Mouse (Mus musculus) hematopoietic stem cell, adult 5-6 weeks (primary cell): ENCODE data around the gene Gzmb. TPM values are rescaled to one million over a fixed set of nuclear protein-coding genes. Genes with fewer than 3 reads are reported as not detected.

Experiments used
- ATAC-seq, 2 experiments: fragments of 125-278 bp in 1 of 2; replicated peaks in 1 of 2; 2 replicates each; pipeline ENCODE4 v1.8.0; 2016 to 2017; ENCODE audit warnings: inconsistent platforms in 2 of 2, mild to moderate bottlenecking in 2 of 2, moderate number of reproducible peaks in 2 of 2, low read depth in 1 of 2, moderate TSS enrichment in 1 of 2; ENCODE audit not compliant: low FRiP score in 2 of 2, poor library complexity in 2 of 2, severe bottlenecking in 2 of 2, insufficient read depth in 1 of 2, low TSS enrichment in 1 of 2
- total RNA-seq: library from RNA; stranded (forward); fragments of 172-1452, 232-1000 nt; gene quantifications from 2 replicates; pipeline ENCODE4 v1.2.3, GENCODE M21; 2017

The Gzmb gene
- total RNA-seq, 1 experiment from 2014 or later, result 0.99 TPM

DNA sequence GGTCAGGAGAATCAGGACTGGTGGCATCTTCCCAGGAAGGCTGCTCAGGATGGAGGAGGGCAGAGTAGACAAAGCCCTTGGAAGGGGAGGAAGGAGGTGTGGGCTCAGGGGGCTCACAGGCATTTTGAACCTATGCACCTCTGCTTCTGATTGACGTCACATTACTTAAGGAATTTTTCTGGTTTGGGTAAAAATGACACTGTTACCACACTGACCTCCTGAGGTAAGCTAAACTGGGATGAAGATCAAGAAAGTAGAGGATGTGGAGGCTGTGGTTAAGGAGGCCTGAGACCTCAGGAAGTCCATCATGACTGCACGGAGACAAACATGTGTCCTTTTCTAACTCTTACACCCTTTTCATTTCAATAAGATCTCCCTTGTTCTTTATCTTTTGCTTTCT lies 27.5 kb downstream of the Gzmb start, which contains the start of gene Gzmc:
Gene Gzmc, minus strand, starts transcription at position 101 of the 400 bp plus-strand sequence.
- ATAC-seq, result no peak

DNA sequence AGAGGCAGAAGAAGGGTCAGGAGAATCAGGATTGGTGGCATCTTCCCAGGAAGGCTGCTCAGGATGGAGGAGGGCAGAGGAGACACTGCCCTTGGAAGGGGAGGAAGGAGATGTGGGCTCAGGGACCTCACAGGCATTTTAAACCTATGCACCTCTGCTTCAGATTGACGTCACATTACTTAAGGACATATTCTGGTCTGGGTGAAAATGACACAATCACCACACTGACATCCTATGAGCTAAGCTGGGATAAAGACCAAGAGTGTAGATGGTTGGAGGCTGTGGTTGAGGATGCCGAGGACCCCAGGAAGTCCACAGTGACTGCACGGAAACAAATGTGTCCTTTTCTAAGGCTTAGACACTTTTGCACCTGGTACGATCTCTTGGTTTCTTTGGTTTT lies 50.7 kb downstream of the Gzmb start, which contains the start of gene Gzmf:
Gene Gzmf, minus strand, starts transcription at position 101 of the 400 bp plus-strand sequence.
- no peak for ATAC-seq

Other genes with a start within 250 kb of the Gzmb start
- not detected in 2 replicates for gene Mcpt1, start 244.3 kb downstream of the Gzmb start, total RNA-seq
- not detected in 2 replicates for gene Mcpt9, start 231.8 kb downstream of the Gzmb start, total RNA-seq
- not detected in 2 replicates for gene Mcpt2, start 220.2 kb downstream of the Gzmb start, total RNA-seq
- gene Mcpt4, start 199.9 kb downstream of the Gzmb start, total RNA-seq, result not detected in 2 replicates
- 12.9 and 61.9 TPM in 2 replicates for gene Mcpt8, start 177.0 kb downstream of the Gzmb start, total RNA-seq
- 140 and 219 TPM in 2 replicates for gene Ctsg, start 159.7 kb downstream of the Gzmb start, total RNA-seq
- not detected in 2 replicates for gene Gzme, start 141.6 kb downstream of the Gzmb start, total RNA-seq
- not detected in 2 replicates for gene Gzmd, start 129.7 kb downstream of the Gzmb start, total RNA-seq
- not detected in 2 replicates for gene Gzmg, start 102.7 kb downstream of the Gzmb start, total RNA-seq
- not detected in 2 replicates for gene Gzmn, start 87.7 kb downstream of the Gzmb start, total RNA-seq
- gene Gzmf, start 50.8 kb downstream of the Gzmb start, total RNA-seq, result not detected in 2 replicates
- 0.63 TPM in 1 of 2 replicates, not detected in the other for gene Gzmc, start 27.6 kb downstream of the Gzmb start, total RNA-seq
- not detected in 2 replicates for gene Atp12a, start 102.8 kb upstream of the Gzmb start, total RNA-seq
- gene Rnf17, start 140.3 kb upstream of the Gzmb start, total RNA-seq, result 3.7 and 5.3 TPM in 2 replicates